Mouse (Mus musculus): ENCODE data around the gene Fgfr2.

Fgfr2 gene

GRCm38 (mm10) chr7:132950613-132951012, 172.5 kb downstream of the Fgfr2 start:
- in situ Hi-C loops (cut with MboI, MseI): no loop called here

- in situ Hi-C loops (cut with MboI, MseI): no loop called here
Measured at GRCm38 (mm10) chr7:132949968-132950367, 173.2 kb downstream of the Fgfr2 start.

GRCm38 (mm10) chr7:132940569-132940968, 182.6 kb downstream of the Fgfr2 start:
- in situ Hi-C loops (cut with MboI, MseI): no loop called here

GRCm38 (mm10) chr7:132939118-132939517, 184.0 kb downstream of the Fgfr2 start:
- in situ Hi-C loops (cut with MboI, MseI): no loop called here

- in situ Hi-C loops (cut with MboI, MseI): loop anchor here (5.0 kb wide), 1 partner anchor 703 kb away; the partner anchor contains the start of gene Edrf1
Measured at GRCm38 (mm10) chr7:132934743-132935142, 188.4 kb downstream of the Fgfr2 start.

GRCm38 (mm10) chr7:132933331-132933730, 189.8 kb downstream of the Fgfr2 start:
- in situ Hi-C loops (cut with MboI, MseI): loop anchor here (5.0 kb wide), 1 partner anchor 704 kb away; the partner anchor contains the start of gene Edrf1

- in situ Hi-C loops (cut with MboI, MseI): loop anchor here (5.0 kb wide), 1 partner anchor 706 kb away; the partner anchor contains the start of gene Edrf1
Measured at GRCm38 (mm10) chr7:132931560-132932351, 191.4 kb downstream of the Fgfr2 start.

- in situ Hi-C loops (cut with MboI, MseI): loop anchor here (5.0 kb wide), 1 partner anchor 706 kb away; the partner anchor contains the start of gene Edrf1
Measured at GRCm38 (mm10) chr7:132930850-132931559, 192.1 kb downstream of the Fgfr2 start, which contains the start of gene Zranb1. Zranb1 (plus strand) TSS chr7:132931142.

- in situ Hi-C loops (cut with MboI, MseI): loop anchor here (5.0 kb wide), 1 partner anchor 707 kb away; the partner anchor contains the start of gene Edrf1
Measured at GRCm38 (mm10) chr7:132930055-132930454, 193.1 kb downstream of the Fgfr2 start.

- in situ Hi-C loops (cut with MboI, MseI): no loop called here
Measured at GRCm38 (mm10) chr7:132927201-132927600, 195.9 kb downstream of the Fgfr2 start.

GRCm38 (mm10) chr7:132925227-132925626, 197.9 kb downstream of the Fgfr2 start:
- in situ Hi-C loops (cut with MboI, MseI): no loop called here

GRCm38 (mm10) chr7:132921971-132922370, 201.2 kb downstream of the Fgfr2 start:
- in situ Hi-C loops (cut with MboI, MseI): no loop called here

- in situ Hi-C loops (cut with MboI, MseI): no loop called here
Measured at GRCm38 (mm10) chr7:132903796-132904195, 219.4 kb downstream of the Fgfr2 start.

GRCm38 (mm10) chr7:132900826-132901531, 222.2 kb downstream of the Fgfr2 start:
- in situ Hi-C loops (cut with MboI, MseI): no loop called here

GRCm38 (mm10) chr7:132898234-132898633, 224.9 kb downstream of the Fgfr2 start:
- in situ Hi-C loops (cut with MboI, MseI): no loop called here

GRCm38 (mm10) chr7:132897258-132897657, 225.9 kb downstream of the Fgfr2 start:
- in situ Hi-C loops (cut with MboI, MseI): no loop called here

- in situ Hi-C loops (cut with MboI, MseI): no loop called here
Measured at GRCm38 (mm10) chr7:132896206-132896815, 226.8 kb downstream of the Fgfr2 start.

- in situ Hi-C loops (cut with MboI, MseI): no loop called here
Measured at GRCm38 (mm10) chr7:132894841-132895555, 228.2 kb downstream of the Fgfr2 start.

- in situ Hi-C loops (cut with MboI, MseI): no loop called here
Measured at GRCm38 (mm10) chr7:132893336-132893735, 229.8 kb downstream of the Fgfr2 start.

GRCm38 (mm10) chr7:132892806-132893205, 230.3 kb downstream of the Fgfr2 start:
- in situ Hi-C loops (cut with MboI, MseI): no loop called here

- in situ Hi-C loops (cut with MboI, MseI): no loop called here
Measured at GRCm38 (mm10) chr7:132892311-132892661, 230.9 kb downstream of the Fgfr2 start.
